Mouse (Mus musculus): ENCODE data around the gene Sohlh1.
"Not testable (repeated sequence)": the region's sequence is repeated elsewhere in the genome, so short reads cannot be mapped to it uniquely, and the experiment has no call there.

The Sohlh1 gene

DNA sequence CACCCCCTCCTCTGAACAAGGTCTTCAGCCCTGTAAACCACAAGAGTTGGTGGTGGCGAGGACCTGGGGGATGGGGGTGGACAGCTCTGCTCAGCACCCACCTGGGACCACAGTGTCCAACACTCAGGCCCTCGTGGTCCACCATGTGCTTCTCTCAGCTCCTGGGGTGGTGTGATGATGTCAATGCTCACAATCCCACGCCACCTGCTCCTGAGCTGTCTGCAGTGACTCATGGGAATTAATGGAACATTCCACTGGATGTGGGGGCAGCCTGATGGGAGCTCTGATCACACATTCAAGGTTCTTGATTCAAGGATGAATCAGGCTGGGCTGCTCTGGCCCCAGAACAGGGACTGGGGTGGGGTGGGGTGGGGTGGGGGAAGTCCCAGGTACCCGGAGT lies 4.9 kb downstream of the Sohlh1 start:
- DNase-seq (ENCODE audit: low spot score in 2 of 2): no peak

DNA sequence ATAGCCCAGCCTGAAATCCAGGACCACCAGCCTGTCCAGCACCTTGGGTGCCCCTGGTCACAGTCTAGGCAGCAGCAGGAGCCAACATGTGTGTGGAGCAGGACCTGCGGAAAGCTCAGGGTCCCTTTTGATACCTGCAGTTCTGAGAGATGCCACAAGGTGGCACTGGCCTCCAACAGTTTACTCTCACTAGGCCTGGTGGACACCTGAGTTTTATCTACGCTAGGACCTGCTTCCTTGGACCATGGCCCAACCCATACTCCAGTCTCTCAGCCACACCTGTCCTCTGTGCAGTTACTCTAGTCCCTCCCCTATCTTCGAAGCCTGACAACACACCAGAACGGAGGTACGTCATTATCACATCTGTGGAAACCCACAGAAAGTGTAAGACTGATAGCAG lies 10.8 kb downstream of the Sohlh1 start:
- DNase-seq (ENCODE audit: low spot score in 2 of 2): peak; percentile 55 to 57

DNA sequence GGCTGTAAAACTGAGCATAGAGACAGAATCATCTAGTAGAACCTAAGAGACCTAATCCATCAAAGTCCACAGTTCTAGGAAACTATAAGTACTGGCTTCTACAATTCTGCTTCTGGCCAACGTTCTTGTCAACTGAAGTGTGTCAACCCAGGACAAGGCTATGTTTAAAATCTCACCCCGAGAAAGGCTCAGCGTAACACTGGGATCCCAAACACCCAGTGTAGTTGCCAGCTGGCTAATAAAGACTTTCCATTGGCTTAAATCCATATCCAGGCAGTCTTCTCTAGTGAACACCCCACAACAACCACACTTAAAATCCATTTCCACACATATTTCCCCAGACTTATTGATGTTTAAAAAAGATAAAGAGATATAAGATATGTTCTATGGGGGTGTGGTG lies 16.3 kb downstream of the Sohlh1 start:
- no peak for DNase-seq (ENCODE audit: low spot score in 2 of 2)

DNA sequence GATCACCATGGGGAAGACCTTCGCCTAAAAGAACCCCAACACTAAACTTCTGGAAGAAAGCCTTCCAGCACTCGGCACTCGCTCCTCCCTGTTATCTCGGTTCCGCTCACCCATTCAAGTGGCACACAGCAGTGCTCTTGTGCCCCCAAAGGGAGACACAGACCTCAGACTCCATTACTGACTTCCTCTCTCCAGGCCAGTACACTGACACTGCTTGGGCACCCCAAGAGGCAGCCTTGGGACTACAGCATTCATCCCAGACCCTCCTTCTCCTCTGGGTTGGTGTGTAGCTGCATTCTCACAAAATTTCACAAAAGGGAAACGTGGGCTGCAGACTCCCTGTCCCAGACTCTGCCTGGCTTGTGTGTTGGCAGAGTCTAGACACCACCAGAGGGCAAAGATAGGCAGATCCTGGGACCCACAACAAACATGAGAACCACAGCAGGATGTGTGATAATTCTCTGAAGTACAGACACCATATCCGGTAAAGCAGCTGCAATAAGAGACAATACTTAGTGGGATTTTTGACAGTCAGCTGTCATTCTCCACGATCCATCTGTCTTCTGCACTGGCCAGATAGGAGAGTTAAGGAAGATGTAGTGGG lies 18.6 kb downstream of the Sohlh1 start:
- DNase-seq (ENCODE audit: low spot score in 2 of 2): no peak

DNA sequence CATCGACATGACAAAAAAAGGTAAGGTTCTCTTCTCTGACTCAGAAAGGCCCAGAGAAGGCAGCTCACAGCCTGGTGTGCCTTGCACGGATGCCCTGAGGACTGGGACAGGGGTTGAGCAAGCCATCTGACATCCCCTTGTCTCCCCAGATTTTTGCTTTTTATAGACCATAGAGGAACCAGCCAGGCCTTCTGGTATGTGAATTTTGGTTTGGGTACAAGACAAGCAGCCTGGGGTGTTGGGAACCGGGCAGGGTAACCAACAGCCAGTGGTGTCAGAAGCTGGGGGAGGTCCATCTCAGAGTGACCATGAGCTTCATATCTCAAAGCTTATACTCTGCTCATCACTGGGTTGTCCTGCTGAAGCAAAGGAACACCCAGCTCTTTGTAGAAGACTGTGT lies 22.3 kb downstream of the Sohlh1 start:
- no peak for DNase-seq (ENCODE audit: low spot score in 2 of 2)

DNA sequence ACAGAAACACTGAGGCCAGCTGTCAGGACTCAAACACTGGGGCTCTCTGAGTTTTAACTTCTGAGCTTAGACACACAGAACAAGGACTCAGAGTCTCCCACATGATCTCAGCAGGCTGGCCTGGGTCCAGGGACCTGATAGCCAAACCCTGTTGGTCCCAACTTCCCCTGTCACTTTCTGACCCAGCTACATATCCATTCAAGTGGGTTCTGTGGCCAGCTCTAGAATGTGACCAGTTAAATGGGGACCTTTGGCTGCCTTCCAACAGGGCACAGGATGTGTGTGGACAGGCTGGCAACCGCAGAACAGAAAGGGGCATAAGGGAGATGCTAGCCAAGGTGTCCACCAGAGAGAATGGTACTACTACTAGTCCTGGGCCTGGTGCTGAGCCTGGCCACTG lies 24.2 kb downstream of the Sohlh1 start, which contains the start of gene Lcn9:
Lcn9 (plus strand) TSS at position 348 of the 400 bp plus-strand sequence.
- peak; percentile 29 to 47 for DNase-seq (ENCODE audit: low spot score in 2 of 2)

GRCm38 (mm10) chr2:25815748-25816147 lies 31.3 kb downstream of the Sohlh1 start, which contains the start of gene Glt6d1:
TSS of gene Glt6d1 (minus strand) at chr2:25815848.
- not testable (repeated sequence) for DNase-seq (ENCODE audit: low spot score in 2 of 2)

- no peak for DNase-seq (ENCODE audit: low spot score in 2 of 2)
Measured at GRCm38 (mm10) chr2:25813364-25813763, 33.7 kb downstream of the Sohlh1 start.

- DNase-seq (ENCODE audit: low spot score in 2 of 2): no peak
Measured at GRCm38 (mm10) chr2:25811711-25812110, 35.3 kb downstream of the Sohlh1 start.

GRCm38 (mm10) chr2:25798065-25798464 lies 49.0 kb downstream of the Sohlh1 start:
- no peak for DNase-seq (ENCODE audit: low spot score in 2 of 2)

DNA sequence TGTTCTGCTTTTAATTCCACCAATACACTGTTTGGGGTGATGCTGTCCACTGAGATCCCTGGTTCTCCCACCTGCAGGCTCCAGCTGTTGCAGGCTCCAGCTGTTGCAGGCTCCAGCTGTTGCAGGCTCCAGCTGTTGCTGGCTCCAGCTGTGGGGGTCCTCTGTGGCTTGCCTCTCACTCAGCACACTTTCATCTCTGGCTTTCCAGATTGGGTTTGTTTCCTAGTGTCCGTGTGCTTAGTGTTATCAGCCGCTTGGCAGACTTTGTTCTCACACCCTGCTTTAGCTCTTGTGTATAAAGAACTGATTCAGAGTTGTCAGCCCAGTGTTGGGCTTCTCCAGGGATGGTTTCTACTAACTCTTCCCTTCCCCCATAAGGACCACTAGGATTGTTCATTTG lies 49.4 kb downstream of the Sohlh1 start:
- DNase-seq (ENCODE audit: low spot score in 2 of 2): no peak

Data from natural killer cell, adult 2 months (primary cell).